Comparison of ENCODE assay signal across 21 mouse cellular contexts in the genomic region with DNA sequence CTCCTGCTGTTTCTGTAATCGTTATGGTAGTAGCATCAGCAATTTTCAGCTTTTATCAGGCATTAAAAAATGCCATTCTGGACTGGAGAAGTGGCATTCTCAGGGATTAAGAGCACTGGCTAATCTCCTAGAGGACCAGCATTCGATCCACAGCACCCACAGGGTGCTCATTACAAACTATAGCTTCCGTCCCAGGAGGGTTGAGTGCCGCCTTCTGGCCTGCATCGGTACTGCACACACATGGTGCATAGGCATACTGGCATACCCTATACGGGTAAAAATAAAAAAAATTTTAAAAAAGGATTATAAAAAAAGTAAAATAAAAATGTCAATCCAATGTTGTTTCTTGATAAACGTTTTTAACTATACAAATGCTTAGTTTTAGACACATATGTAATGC. TPM values are rescaled to one million over a fixed set of nuclear protein-coding genes. Genes with fewer than 3 reads are reported as not detected.
DNase-seq lines count a peak whose midpoint lies in the region; ATAC-seq and TF ChIP-seq lines count a peak whose summit lies in the region.
"Had no signal": no experiment of that assay in that cellular context is flagged by ENCODE, and none has a peak within 500 bp of the region (broad histone marks: within the 10 kb centered on the region; RNA-seq: fewer than 3 reads in every experiment).

No protein-coding gene starts in this region.

- H3K9me3 ChIP-seq in liver, embryonic 14.5 days (ENCODE audit: control insufficient read depth, low read length) = no peaks in the 10 kb centered on the region
- no peaks in the 10 kb centered on the region for H3K9me3 ChIP-seq in liver, embryonic 12.5 days (replicated peaks)
- H3K9me3 ChIP-seq in E14TG2a.4 (ENCODE audit: low read length) (peaks cover 36% of the 10 kb centered on the region), MEL (replicated peaks; ENCODE audit: insufficient read depth, low read length) (no peaks in the 10 kb centered on the region)
- H3K9me3 ChIP-seq: heart, embryonic 15.5 days; limb, embryonic 15.5 days had no signal

- H3K4me3 ChIP-seq in heart, adult 2 months = no peak overlapping the region
- no peak overlapping the region for H3K4me3 ChIP-seq in liver, embryonic 14.5 days (ENCODE audit: insufficient read depth in 1 of 2, low read depth in 2 of 2, low read length in 2 of 2)
- no peak overlapping the region for H3K4me3 ChIP-seq in liver, embryonic 12.5 days
- H3K4me3 ChIP-seq in E14TG2a.4 (replicated peaks; ENCODE audit: low read length) (no peak overlapping the region), MEL (ENCODE audit: control insufficient read depth in 1 of 2, insufficient read depth in 1 of 2, low read depth in 2 of 2, low read length in 2 of 2) (no peak overlapping the region)
- H3K4me3 ChIP-seq: embryonic facial prominence, embryonic 10.5 days; heart, embryonic 15.5 days; limb, embryonic 15.5 days had no signal

- peak; percentile 43 for TF ChIP-seq CTCF in heart, adult 2 months (IDR thresholded peaks at IDR 0.05)
- TF ChIP-seq CTCF in liver, embryonic 14.5 days (IDR thresholded peaks at IDR 0.05; ENCODE audit: low read depth) = peak; percentile 39
- TF ChIP-seq CTCF in E14TG2a.4 (conservative IDR thresholded peaks at IDR 0.05; ENCODE audit: low read length) (peak; percentile 17; the same call in 1 of the 2 replicates), MEL (IDR thresholded peaks at IDR 0.05 in 2 of 3, conservative IDR thresholded peaks at IDR 0.05 in 1 of 3; ENCODE audit: control insufficient read depth in 1 of 3, insufficient read depth in 1 of 3, low read depth in 2 of 3, low read length in 3 of 3, poor library complexity in 1 of 3, severe bottlenecking in 1 of 3) (peak; percentile 23 to 25 (median 23); a peak in 3 of 6 replicates)

- H3K4me1 ChIP-seq in heart, adult 2 months (ENCODE audit: control insufficient read depth, insufficient read depth, low read length) = peaks cover 6% of the 10 kb centered on the region
- H3K4me1 ChIP-seq in liver, embryonic 14.5 days (replicated peaks; ENCODE audit: control insufficient read depth in 2 of 2, insufficient read depth in 2 of 2, low read length in 1 of 2) = no peaks in the 10 kb centered on the region
- H3K4me1 ChIP-seq in liver, embryonic 12.5 days = no peaks in the 10 kb centered on the region
- H3K4me1 ChIP-seq in E14TG2a.4 (replicated peaks; ENCODE audit: low read depth, low read length) (peaks cover 36% of the 10 kb centered on the region), MEL (ENCODE audit: control insufficient read depth in 1 of 2, insufficient read depth in 2 of 2, low read length in 2 of 2) (no peaks in the 10 kb centered on the region)

- 96% methylated on average over 7 of the region's 7 CpGs for WGBS in heart, adult 2 months
- 82% methylated on average over 7 of the region's 7 CpGs for WGBS in liver, embryonic 14.5 days (ENCODE audit: insufficient replicate concordance)
- WGBS in liver, embryonic 12.5 days (ENCODE audit: insufficient replicate concordance) = 84% methylated on average over 7 of the region's 7 CpGs

- TF ChIP-seq EP300 in heart, adult 2 months (IDR thresholded peaks at IDR 0.05; ENCODE audit: insufficient read depth, low read depth, low read length) = no peak
- TF ChIP-seq EP300 in liver, embryonic 14.5 days (IDR thresholded peaks at IDR 0.05; ENCODE audit: low read depth) = no peak
- no peak for TF ChIP-seq EP300 in MEL (IDR thresholded peaks at IDR 0.05; ENCODE audit: low read depth in 1 of 2, low read length in 2 of 2)

- no peak overlapping the region for H3K9ac ChIP-seq in heart, adult 2 months (ENCODE audit: low read depth, low read length)
- no peak overlapping the region for H3K9ac ChIP-seq in liver, embryonic 14.5 days (replicated peaks)
- no peak overlapping the region for H3K9ac ChIP-seq in liver, embryonic 12.5 days
- no peak overlapping the region for H3K9ac ChIP-seq in MEL (ENCODE audit: control insufficient read depth, low read depth, low read length, poor library complexity, severe bottlenecking)
- H3K9ac ChIP-seq: heart, embryonic 15.5 days; limb, embryonic 15.5 days had no signal

- intact Hi-C loops in heart, adult 2 months (cut with DNase I) = no loop called here

- no peak overlapping the region for H3K27ac ChIP-seq in heart, adult 2 months
- H3K27ac ChIP-seq in liver, embryonic 14.5 days = no peak overlapping the region
- no peak overlapping the region for H3K27ac ChIP-seq in liver, embryonic 12.5 days
- no peak overlapping the region for H3K27ac ChIP-seq in MEL (ENCODE audit: control insufficient read depth, low read depth, low read length)
- H3K27ac ChIP-seq: embryonic facial prominence, embryonic 10.5 days; heart, embryonic 15.5 days; limb, embryonic 15.5 days had no signal

- 0 out of 2 replicates have a peak, but pooled peaks cover 3% of the 10 kb centered on the region for H3K79me2 ChIP-seq in heart, adult 2 months (replicated peaks; ENCODE audit: control insufficient read depth, insufficient read depth, low read length)
- no peaks in the 10 kb centered on the region; the same call in 1 of the 2 replicates for H3K79me2 ChIP-seq in MEL (ENCODE audit: control insufficient read depth, insufficient read depth, low read length, poor library complexity)

- no peaks in the 10 kb centered on the region for H3K27me3 ChIP-seq in heart, adult 2 months (ENCODE audit: control insufficient read depth, insufficient read depth, low read length)
- no peaks in the 10 kb centered on the region for H3K27me3 ChIP-seq in liver, embryonic 14.5 days (ENCODE audit: control insufficient read depth, insufficient read depth, low read length)
- no peaks in the 10 kb centered on the region for H3K27me3 ChIP-seq in liver, embryonic 12.5 days (replicated peaks)
- no peaks in the 10 kb centered on the region for H3K27me3 ChIP-seq in E14TG2a.4 (ENCODE audit: insufficient read depth, low read length)
- no peaks in the 10 kb centered on the region for H3K27me3 ChIP-seq in MEL (ENCODE audit: control insufficient read depth in 1 of 2, insufficient read depth in 2 of 2, low read length in 2 of 2)
- H3K27me3 ChIP-seq: heart, embryonic 15.5 days; limb, embryonic 15.5 days had no signal

- no peak for ATAC-seq in liver, embryonic 14.5 days (ENCODE audit: insufficient read depth)
- ATAC-seq in liver, embryonic 12.5 days = no peak

- H3K36me3 ChIP-seq in heart, adult 2 months (ENCODE audit: control insufficient read depth, insufficient read depth, low read length) = peaks cover 7% of the 10 kb centered on the region; the same call in 1 of the 2 replicates
- H3K36me3 ChIP-seq in liver, embryonic 14.5 days (replicated peaks; ENCODE audit: control insufficient read depth, insufficient read depth, low read depth) = no peaks in the 10 kb centered on the region
- H3K36me3 ChIP-seq in liver, embryonic 12.5 days = peaks cover 8% of the 10 kb centered on the region
- H3K36me3 ChIP-seq in E14TG2a.4 (ENCODE audit: insufficient read depth, low read length) (no peaks in the 10 kb centered on the region; the same call in 1 of the 2 replicates), MEL (ENCODE audit: control insufficient read depth in 1 of 2, insufficient read depth in 2 of 2, low read length in 2 of 2) (no peaks in the 10 kb centered on the region)
- H3K36me3 ChIP-seq: G1E; heart, embryonic 15.5 days had no signal

- no peak for DNase-seq in heart, adult 2 months
- no peak for DNase-seq in heart, adult 9 months (ENCODE audit: low spot score in 2 of 2)
- no peak for DNase-seq in liver, embryonic 14.5 days (ENCODE audit: low read depth in 3 of 3, low spot score in 3 of 3)
- peak; percentile 12 for DNase-seq in MEL (ENCODE audit: low read depth, low spot score)
- no peak for DNase-seq in natural killer cell, adult 2 months (ENCODE audit: low spot score in 2 of 2)
- no peak for DNase-seq in urinary bladder, postnatal 14 days (ENCODE audit: low spot score)
- DNase-seq: cerebellum, adult 8-10 months; gastrocnemius, postnatal 10 days; heart, adult 18-20 months; heart, postnatal 4 days; kidney, adult 8-10 months; kidney, postnatal 4 days; midbrain, embryonic 14.5 days; right cerebral cortex, postnatal 14 days; thymus, postnatal 14 days had no signal

- no peak for TF ChIP-seq RAD21 in MEL (IDR thresholded peaks at IDR 0.05; ENCODE audit: low read depth, low read length)

- no peak for TF ChIP-seq POLR2A in heart, adult 2 months (IDR thresholded peaks at IDR 0.05; ENCODE audit: insufficient read depth, low read depth, low read length)
- TF ChIP-seq POLR2A in MEL (IDR thresholded peaks at IDR 0.05; ENCODE audit: control insufficient read depth in 1 of 2, insufficient read depth in 1 of 2, low read depth in 1 of 2, low read length in 2 of 2, poor library complexity in 1 of 2) = no peak

- H3K4me2 ChIP-seq in liver, embryonic 14.5 days (ENCODE audit: low read depth) = no peak overlapping the region
- H3K4me2 ChIP-seq in liver, embryonic 12.5 days = no peak overlapping the region
- H3K4me2 ChIP-seq: limb, embryonic 15.5 days had no signal

TF ChIP-seq in MEL, 35 proteins besides CTCF, POLR2A, EP300 and RAD21:
- TF ChIP-seq MXI1 (IDR thresholded peaks at IDR 0.05; ENCODE audit: low read depth, low read length) (no peak), ZC3H11A (IDR thresholded peaks at IDR 0.05; ENCODE audit: low read depth, low read length) (no peak), CHD1 (IDR thresholded peaks at IDR 0.05; ENCODE audit: low read depth, low read length) (no peak), ELF1 (IDR thresholded peaks at IDR 0.05; ENCODE audit: low read depth, low read length) (no peak)
TF ChIP-seq in MEL: peak in this region for 0.

RNA-seq across cellular contexts. Expression of a gene that starts 20.5 kb away (rescaled TPM):
- total RNA-seq in heart, adult 2 months (2021) = 1 to 10 TPM; 4.8 to 4.9 TPM
- 3.1 and 4.2 TPM in 2 replicates for polyA plus RNA-seq in heart, adult 2 months (2012; rRNA removed)
- polyA plus RNA-seq in liver, embryonic 14.5 days (2012; rRNA removed) = 0.55 and 0.61 TPM in 2 replicates
- 0.75 and 0.85 TPM in 2 replicates for polyA plus RNA-seq in liver, embryonic 14.5 days (2014; fragmentation: Nextera tagmentation; extraction: Ambion mirVana)
- polyA plus RNA-seq in liver, embryonic 12.5 days (2016; fragmentation: Nextera tagmentation; extraction: Ambion mirVana) = 2.8 and 3.2 TPM in 2 replicates
- total RNA-seq in MEL (2012; rRNA removed) = 1.5 and 1.8 TPM in 2 replicates
- 1 to 10 TPM in 1 of 2 experiments, not detected in 1; 5.9 TPM for polyA plus RNA-seq in MEL (2012; ENCODE audit: insufficient read depth in 1 of 2, insufficient read length in 2 of 2, low read depth in 1 of 2, low replicate concordance in 2 of 2, missing spikeins in 1 of 2)
